Mouse (Mus musculus) frontal cortex, adult 2 months (tissue): ENCODE measurements around the gene Vegfb. TPM values are rescaled to one million over a fixed set of nuclear protein-coding genes. Genes with fewer than 3 reads are reported as not detected.
A peak's percentile ranks its signal among the peaks of the same experiment; 100 is the strongest.

Experiments used
- DNase-seq, 2 experiments: peaks; one replicate each; pipeline ENCODE4 v3.0.0; 2022; ENCODE audit warnings: low spot score in 1 of 2; ENCODE audit errors: extremely low spot score in 1 of 2
- polyA plus RNA-seq: library from polyadenylated mRNA; depleted of rRNA; stranded (reverse); fragments of >200 nt; gene quantifications from 2 replicates; pipeline ENCODE4 v1.2.3, GENCODE M21; 2012; rRNA removed

Gene Vegfb
- 102 and 108 TPM in 2 replicates for polyA plus RNA-seq

- DNase-seq = no peak
Observed at GRCm38 (mm10) chr19:6987061-6987903, at the start of gene Vegfb. Vegfb (minus strand) TSS chr19:6987651.

- no peak for DNase-seq
Observed at GRCm38 (mm10) chr19:7034006-7034405, 46.6 kb upstream of the Vegfb start.

- DNase-seq = peak; percentile 76 to 79
Observed at GRCm38 (mm10) chr19:7029531-7029930, 42.1 kb upstream of the Vegfb start.

- DNase-seq = peak in 1 of 2 experiments; percentile 46
Observed at GRCm38 (mm10) chr19:7020224-7020641, 32.8 kb upstream of the Vegfb start.

- DNase-seq = no peak
Observed at GRCm38 (mm10) chr19:7019191-7019590, 31.7 kb upstream of the Vegfb start, which contains the start of gene Fermt3. Fermt3 (minus strand) TSS chr19:7019469.

GRCm38 (mm10) chr19:7018546-7018945 is 31.1 kb upstream of the Vegfb start:
- no peak for DNase-seq

- DNase-seq = no peak
Observed at GRCm38 (mm10) chr19:7017541-7018457, 30.3 kb upstream of the Vegfb start.

GRCm38 (mm10) chr19:7014481-7015135 is 27.2 kb upstream of the Vegfb start:
- no peak for DNase-seq

- DNase-seq = no peak
Observed at GRCm38 (mm10) chr19:7013984-7014383, 26.5 kb upstream of the Vegfb start.

GRCm38 (mm10) chr19:7012426-7012825 is 25.0 kb upstream of the Vegfb start:
- DNase-seq = no peak

GRCm38 (mm10) chr19:7006892-7007593 is 19.6 kb upstream of the Vegfb start:
- DNase-seq = no peak

GRCm38 (mm10) chr19:6999360-7000063 is 12.1 kb upstream of the Vegfb start:
- no peak for DNase-seq

- no peak for DNase-seq
Observed at GRCm38 (mm10) chr19:6997721-6998290, 10.4 kb upstream of the Vegfb start.

GRCm38 (mm10) chr19:6996006-6996405 is 8.6 kb upstream of the Vegfb start, which contains the start of the genes Nudt22 and Trpt1:
Nudt22 (minus strand) TSS chr19:6996117.
Trpt1 (plus strand) TSS chr19:6996131.
- peak; percentile 71 to 88 for DNase-seq

GRCm38 (mm10) chr19:6995255-6995991 is 8.0 kb upstream of the Vegfb start:
- no peak for DNase-seq

- no peak for DNase-seq
Observed at GRCm38 (mm10) chr19:6994489-6994888, 7.0 kb upstream of the Vegfb start.

GRCm38 (mm10) chr19:6994002-6994401 is 6.6 kb upstream of the Vegfb start:
- DNase-seq = no peak

- DNase-seq = no peak
Observed at GRCm38 (mm10) chr19:6993011-6993770, 5.7 kb upstream of the Vegfb start.
